Mouse (Mus musculus) yolk sac, embryonic 10.5 days (tissue): ENCODE results near the gene Hspa8.

Source experiments
- DNase-seq: peaks from one replicate; pipeline ENCODE4 v3.0.0-alpha.2; 2017; ENCODE audit warnings: low spot score

The Hspa8 gene

DNA sequence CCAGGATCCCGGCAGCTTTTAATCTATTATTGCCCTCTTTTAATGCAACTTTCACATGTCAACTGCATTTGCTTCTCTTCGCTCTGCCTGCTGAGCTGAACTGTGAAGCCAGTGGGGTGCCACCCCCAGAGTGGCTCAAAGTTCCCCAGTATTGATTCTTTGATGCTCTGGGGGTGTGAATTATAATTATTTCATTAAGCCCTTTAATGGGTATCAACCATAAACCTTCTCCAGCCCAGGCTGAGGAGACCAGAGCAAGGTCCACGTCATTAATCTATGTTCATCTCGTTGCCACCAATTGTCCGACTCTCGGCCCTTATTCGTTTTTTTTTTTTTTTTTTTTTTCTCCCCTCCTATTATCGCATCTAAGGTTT is 8.1 kb downstream of the Hspa8 start:
- DNase-seq: no peak

DNA sequence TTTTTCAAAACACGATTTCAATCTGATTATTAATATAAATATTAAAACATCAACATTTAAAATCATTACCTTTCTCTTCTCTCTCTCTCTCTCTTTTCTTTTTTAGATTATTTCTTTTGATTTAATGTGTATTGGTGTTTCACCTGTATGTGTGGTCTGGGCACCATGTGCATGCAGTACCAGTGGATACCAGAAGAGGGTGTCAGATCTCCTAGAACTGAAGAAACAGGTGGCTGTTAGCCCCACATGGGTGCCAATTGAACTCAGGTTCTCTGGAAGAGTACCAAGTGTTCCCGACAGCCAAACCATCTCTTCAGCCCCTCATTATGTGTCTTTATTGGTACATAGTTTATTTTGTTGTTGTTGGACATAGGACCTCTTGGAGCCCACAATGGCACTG is 11.1 kb downstream of the Hspa8 start:
- no peak for DNase-seq

DNA sequence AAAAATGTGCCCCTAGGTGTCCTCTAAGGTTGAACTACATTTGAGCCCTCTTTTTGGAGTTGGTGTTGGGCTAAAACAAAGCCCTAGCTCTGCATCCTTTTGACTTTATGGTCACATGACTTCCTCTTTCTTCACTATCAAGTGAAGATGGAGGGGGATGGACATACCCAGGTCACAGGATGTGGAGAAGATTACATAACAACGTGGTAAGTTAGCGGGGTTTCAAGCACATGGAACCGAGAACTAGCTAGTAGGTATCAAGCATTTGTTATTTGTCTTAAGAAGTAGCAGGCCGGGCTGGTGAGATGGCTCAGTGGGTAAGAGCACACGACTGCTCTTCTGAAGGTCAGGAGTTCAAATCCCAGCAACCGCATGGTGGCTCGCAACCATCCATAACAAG is 13.3 kb downstream of the Hspa8 start:
- no peak for DNase-seq

- no peak for DNase-seq
Observed at GRCm38 (mm10) chr9:40817325-40818028, 16.7 kb downstream of the Hspa8 start.

GRCm38 (mm10) chr9:40825601-40826000 is 24.8 kb downstream of the Hspa8 start:
- DNase-seq: no peak

DNA sequence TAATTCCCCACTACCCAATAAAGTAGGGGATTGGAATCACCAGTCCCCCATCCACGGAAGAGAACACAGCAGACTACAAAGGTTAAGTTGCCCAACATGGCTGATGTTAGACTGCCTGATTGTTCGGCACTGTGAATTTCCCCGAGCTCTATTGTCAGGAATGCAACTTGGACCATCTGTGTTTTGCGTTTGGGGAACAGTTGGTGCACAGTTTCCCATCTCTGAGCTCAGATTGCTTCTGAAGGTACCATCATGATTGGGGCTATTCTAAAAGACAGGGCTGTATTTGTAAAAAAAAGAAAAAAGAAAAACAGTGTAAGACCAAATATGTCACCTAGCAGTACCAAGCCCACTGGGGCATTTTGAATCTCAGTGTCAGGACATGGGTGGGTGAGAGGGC is 26.6 kb downstream of the Hspa8 start:
- no peak for DNase-seq

GRCm38 (mm10) chr9:40834569-40834968 is 33.8 kb downstream of the Hspa8 start:
- DNase-seq: peak; percentile 53

DNA sequence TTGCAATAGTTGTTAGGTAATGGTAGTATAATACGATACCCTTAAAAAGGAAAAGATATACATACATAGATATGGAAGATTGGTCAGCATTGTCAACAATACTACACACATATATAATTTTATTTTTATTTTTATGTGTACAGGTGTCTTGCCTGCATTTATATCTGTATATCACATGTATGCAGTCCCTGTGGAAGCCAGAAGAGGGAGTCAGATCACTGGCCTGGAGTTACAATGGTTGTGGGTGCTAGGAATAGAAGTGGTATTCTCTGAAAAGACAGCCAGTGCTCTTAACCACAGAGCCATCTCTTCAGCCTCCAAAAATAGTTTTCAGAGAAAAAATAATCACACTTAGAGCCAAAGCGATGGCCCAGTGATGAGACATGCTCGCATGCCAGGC is 35.9 kb downstream of the Hspa8 start:
- DNase-seq: no peak

DNA sequence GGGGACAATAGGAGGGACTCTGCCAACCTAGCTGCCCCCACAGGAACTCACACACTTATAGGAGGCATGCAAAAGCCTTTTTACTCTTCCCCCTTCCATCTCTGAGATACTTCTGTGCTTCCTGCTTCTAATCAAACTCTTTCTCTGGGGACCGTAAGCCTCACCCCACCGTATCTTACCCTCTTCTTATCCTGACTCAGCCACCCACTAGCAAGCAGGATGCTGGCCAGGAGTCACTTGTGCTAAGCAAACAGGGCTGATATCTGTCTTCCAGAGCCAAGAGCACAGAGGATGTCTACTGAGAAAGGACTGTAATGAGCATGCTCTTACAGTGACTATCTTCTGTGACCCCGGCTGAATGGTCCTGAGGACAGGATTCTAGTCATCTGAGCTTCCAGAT is 38.9 kb downstream of the Hspa8 start:
- DNase-seq: no peak

DNA sequence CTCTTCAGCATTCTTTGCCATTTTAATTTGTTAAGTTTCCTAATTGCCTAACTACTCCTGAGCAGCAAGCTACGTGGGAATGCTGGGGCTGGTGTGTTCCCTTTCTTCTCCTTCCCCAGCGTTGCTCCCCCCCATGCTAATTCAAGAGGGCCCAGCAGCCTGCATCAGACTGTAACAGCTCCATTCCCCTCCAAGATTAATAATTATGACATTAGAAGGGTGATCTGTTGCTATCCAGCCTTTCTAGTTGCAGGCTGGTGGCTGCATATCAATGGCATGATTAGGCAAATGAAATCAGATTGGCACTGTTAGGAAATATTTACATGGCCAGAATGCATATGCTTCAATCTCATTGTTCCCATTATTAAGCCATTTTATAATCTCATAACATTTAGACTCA is 50.7 kb downstream of the Hspa8 start:
- no peak for DNase-seq

GRCm38 (mm10) chr9:40858461-40859160 is 57.8 kb downstream of the Hspa8 start:
- no peak for DNase-seq

DNA sequence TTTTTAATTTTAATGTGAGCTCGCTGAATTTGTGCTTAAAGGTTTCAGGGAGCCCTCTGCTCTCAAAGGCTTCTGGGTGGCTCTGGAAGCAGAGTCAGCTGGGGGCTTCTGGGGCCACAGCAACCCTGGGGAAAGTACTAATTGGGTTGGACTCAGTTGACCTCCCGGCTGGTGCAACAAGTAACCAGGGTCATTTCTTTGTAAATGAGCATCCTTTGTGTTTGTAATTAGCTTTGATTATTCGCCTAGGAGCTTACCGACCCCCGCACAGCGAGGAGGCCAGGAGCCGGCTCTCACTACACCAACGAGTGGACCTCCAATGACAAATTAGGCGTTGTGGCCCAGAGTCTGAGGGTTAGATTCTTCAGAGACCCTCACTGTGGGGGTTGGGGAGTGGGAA is 58.4 kb downstream of the Hspa8 start:
- DNase-seq: no peak
